Mouse (Mus musculus) megakaryocyte, embryonic 14.5 days (primary cell): ENCODE data around the gene Sept9. TPM values are rescaled to one million over a fixed set of nuclear protein-coding genes. Genes with fewer than 3 reads are reported as not detected.

Source experiments
- H3K27me3 ChIP-seq: replicated peaks from 2 replicates; pipeline ENCODE3; 2012; ENCODE audit warnings: inconsistent platforms
- H3K36me3 ChIP-seq: replicated peaks from 2 replicates; pipeline ENCODE3; 2012; ENCODE audit warnings: low read length, inconsistent platforms, mixed read lengths
- H3K4me1 ChIP-seq: 2 replicates; pipeline ENCODE4 v1.6.1; 2012; ENCODE audit warnings: inconsistent platforms
- H3K4me3 ChIP-seq: replicated peaks from 2 replicates; pipeline ENCODE3; 2012; ENCODE audit warnings: moderate library complexity, mild to moderate bottlenecking, inconsistent platforms
- H3K9me3 ChIP-seq: 2 replicates; pipeline ENCODE4 v1.6.1; 2012; ENCODE audit warnings: inconsistent platforms
- FLI1 ChIP-seq: IDR thresholded peaks from 2 replicates; pipeline ENCODE4 v1.6.1; 2012; ENCODE audit warnings: low read length, inconsistent platforms, mixed read lengths
- GATA1 ChIP-seq: IDR thresholded peaks from 3 replicates; pipeline ENCODE4 v1.6.1; 2012; ENCODE audit warnings: mixed read lengths, low read length, inconsistent platforms, borderline replicate concordance
- polyA plus RNA-seq: library from polyadenylated mRNA; stranded (reverse); fragments of >175 nt; gene quantifications from 2 replicates; pipeline ENCODE4 v1.2.3, GENCODE M21; 2012; ENCODE audit warnings: low replicate concordance; ENCODE audit not compliant: insufficient read depth

Gene Sept9
- polyA plus RNA-seq, 1 experiment = 618 TPM

GRCm38 (mm10) chr11:117330076-117330950, 130.9 kb downstream of the Sept9 start:
- Histone ChIP-seq H3K4me3 (peak overlapping the region; percentile 96), H3K27me3 (no peaks in the 10 kb centered on the region), H3K4me1 (peaks cover 99% of the 10 kb centered on the region), H3K9me3 (no peaks in the 10 kb centered on the region), H3K36me3 (peaks cover 42% of the 10 kb centered on the region)
- TF ChIP-seq FLI1 = no peak
- TF ChIP-seq GATA1 = no peak

- peaks cover 46% of the 10 kb centered on the region for H3K36me3 ChIP-seq
- H3K4me3 ChIP-seq = peak overlapping the region; percentile 96
- H3K4me1 ChIP-seq = peaks cover 99% of the 10 kb centered on the region
- no peaks in the 10 kb centered on the region for H3K9me3 ChIP-seq
- TF ChIP-seq GATA1 (no peak), FLI1 (no peak)
- H3K27me3 ChIP-seq = no peaks in the 10 kb centered on the region
Measured at GRCm38 (mm10) chr11:117330951-117331254, 131.4 kb downstream of the Sept9 start.

GRCm38 (mm10) chr11:117331361-117332241, 132.1 kb downstream of the Sept9 start:
- no peaks in the 10 kb centered on the region for H3K9me3 ChIP-seq
- H3K4me3 ChIP-seq = peak overlapping the region; percentile 96
- TF ChIP-seq GATA1 (no peak), FLI1 (no peak)
- peaks cover 99% of the 10 kb centered on the region for H3K4me1 ChIP-seq
- H3K27me3 ChIP-seq = no peaks in the 10 kb centered on the region
- peaks cover 53% of the 10 kb centered on the region for H3K36me3 ChIP-seq

GRCm38 (mm10) chr11:117332242-117333149, 133.0 kb downstream of the Sept9 start:
- H3K9me3 ChIP-seq = no peaks in the 10 kb centered on the region
- no peaks in the 10 kb centered on the region for H3K27me3 ChIP-seq
- H3K4me1 ChIP-seq = peaks cover 98% of the 10 kb centered on the region
- H3K36me3 ChIP-seq = peaks cover 53% of the 10 kb centered on the region
- H3K4me3 ChIP-seq = peak overlapping the region; percentile 96
- no peak for TF ChIP-seq FLI1
- no peak for TF ChIP-seq GATA1

- no peak for TF ChIP-seq GATA1
- no peak for TF ChIP-seq FLI1
- Histone ChIP-seq H3K4me3 (peak overlapping the region; percentile 96), H3K4me1 (peaks cover 98% of the 10 kb centered on the region), H3K9me3 (no peaks in the 10 kb centered on the region), H3K27me3 (no peaks in the 10 kb centered on the region), H3K36me3 (peaks cover 53% of the 10 kb centered on the region)
Measured at GRCm38 (mm10) chr11:117333150-117333715, 133.8 kb downstream of the Sept9 start.

GRCm38 (mm10) chr11:117334101-117334500, 134.6 kb downstream of the Sept9 start:
- Histone ChIP-seq H3K4me1 (peaks cover 98% of the 10 kb centered on the region), H3K36me3 (peaks cover 55% of the 10 kb centered on the region), H3K9me3 (no peaks in the 10 kb centered on the region), H3K4me3 (peak overlapping the region; percentile 96), H3K27me3 (no peaks in the 10 kb centered on the region)
- peak; percentile 76; the same call in 2 of the 3 replicates for TF ChIP-seq GATA1
- TF ChIP-seq FLI1 = peak; percentile 95

GRCm38 (mm10) chr11:117335146-117335545, 135.7 kb downstream of the Sept9 start:
- H3K4me1 ChIP-seq = peaks cover 98% of the 10 kb centered on the region
- peaks cover 55% of the 10 kb centered on the region for H3K36me3 ChIP-seq
- no peaks in the 10 kb centered on the region for H3K9me3 ChIP-seq
- H3K4me3 ChIP-seq = peak overlapping the region; percentile 96
- TF ChIP-seq FLI1 (no peak), GATA1 (no peak)
- H3K27me3 ChIP-seq = no peaks in the 10 kb centered on the region

- TF ChIP-seq GATA1 (no peak), FLI1 (no peak)
- H3K36me3 ChIP-seq = peaks cover 60% of the 10 kb centered on the region
- H3K4me3 ChIP-seq = peak overlapping the region; percentile 17
- no peaks in the 10 kb centered on the region for H3K9me3 ChIP-seq
- no peaks in the 10 kb centered on the region for H3K27me3 ChIP-seq
- H3K4me1 ChIP-seq = peaks cover 98% of the 10 kb centered on the region
Measured at GRCm38 (mm10) chr11:117336081-117336788, 136.8 kb downstream of the Sept9 start.

- no peaks in the 10 kb centered on the region for H3K27me3 ChIP-seq
- H3K4me1 ChIP-seq = peaks cover 98% of the 10 kb centered on the region
- TF ChIP-seq GATA1 = no peak
- no peak for TF ChIP-seq FLI1
- H3K4me3 ChIP-seq = peak overlapping the region; percentile 12
- H3K9me3 ChIP-seq = no peaks in the 10 kb centered on the region
- peaks cover 73% of the 10 kb centered on the region for H3K36me3 ChIP-seq
Measured at GRCm38 (mm10) chr11:117337749-117338148, 138.3 kb downstream of the Sept9 start.
